Mouse (Mus musculus): ENCODE results near the gene Mef2c.

Gene Mef2c

GRCm38 (mm10) chr13:83503919-83504318 lies at the start of gene Mef2c:
Gene Mef2c (plus strand): TSS chr13:83504034.
- in situ Hi-C loops (cut with MboI, MseI) = no loop called here

DNA sequence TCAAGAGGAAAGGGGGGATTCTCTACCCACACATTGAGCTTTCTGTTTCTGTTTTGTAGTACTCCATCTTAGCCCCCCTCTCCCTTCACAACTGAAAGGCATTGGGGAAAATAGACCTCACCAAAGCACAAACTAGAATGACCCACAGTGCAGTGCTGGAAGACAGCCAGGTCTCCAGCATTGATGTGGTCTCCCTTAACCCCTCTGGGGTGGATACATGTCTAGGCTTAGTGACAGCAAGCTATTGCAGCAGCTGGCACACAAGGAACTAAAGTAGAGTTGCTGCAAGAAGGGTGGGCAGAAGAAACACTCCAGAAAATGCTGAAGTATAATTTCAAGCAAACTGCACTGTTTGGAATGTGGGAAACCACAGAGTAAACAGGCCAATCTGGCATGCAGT lies 45.1 kb upstream of the Mef2c start:
- in situ Hi-C loops (cut with MboI, MseI) = no loop called here

DNA sequence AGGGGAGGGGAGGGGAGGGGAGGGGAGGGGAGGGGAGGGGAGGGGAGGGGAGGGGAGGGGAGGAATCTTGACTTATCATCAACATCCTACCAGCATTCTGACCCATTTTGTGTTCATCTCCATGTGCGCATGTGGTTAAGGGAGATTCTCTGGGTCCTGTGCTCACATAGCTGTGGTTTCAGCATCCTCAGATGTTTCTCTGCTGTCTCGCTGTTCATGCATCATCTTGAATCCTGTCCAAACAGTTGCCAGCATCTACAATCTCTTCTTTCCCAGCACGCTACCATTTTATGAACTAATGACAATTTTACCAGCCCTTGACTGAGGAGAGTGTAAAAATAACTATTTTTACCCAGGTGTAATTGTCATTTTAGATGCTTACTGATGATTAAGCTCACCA lies 44.2 kb upstream of the Mef2c start:
- in situ Hi-C loops (cut with MboI, MseI) = no loop called here

DNA sequence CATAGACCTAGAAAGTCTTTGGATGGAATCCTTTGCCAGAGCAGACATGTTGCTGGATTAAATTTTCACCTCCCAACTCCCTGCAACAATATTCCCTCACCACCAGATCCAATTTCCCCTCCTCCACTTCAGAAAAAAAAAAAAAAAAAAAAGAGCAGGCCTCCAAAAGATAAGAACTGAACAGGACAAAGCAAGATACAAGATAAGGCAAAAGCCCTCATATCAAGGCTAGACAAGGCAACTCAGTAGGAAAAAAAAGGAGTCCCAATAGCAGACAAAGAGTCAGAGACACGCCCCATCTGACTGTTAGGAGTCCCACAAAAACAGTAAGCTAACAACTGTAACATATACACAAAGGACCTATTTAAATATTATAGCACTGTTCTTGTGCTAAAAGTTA lies 43.2 kb upstream of the Mef2c start:
- in situ Hi-C loops (cut with MboI, MseI) = no loop called here

GRCm38 (mm10) chr13:83461556-83461955 lies 42.3 kb upstream of the Mef2c start:
- in situ Hi-C loops (cut with MboI, MseI) = no loop called here

DNA sequence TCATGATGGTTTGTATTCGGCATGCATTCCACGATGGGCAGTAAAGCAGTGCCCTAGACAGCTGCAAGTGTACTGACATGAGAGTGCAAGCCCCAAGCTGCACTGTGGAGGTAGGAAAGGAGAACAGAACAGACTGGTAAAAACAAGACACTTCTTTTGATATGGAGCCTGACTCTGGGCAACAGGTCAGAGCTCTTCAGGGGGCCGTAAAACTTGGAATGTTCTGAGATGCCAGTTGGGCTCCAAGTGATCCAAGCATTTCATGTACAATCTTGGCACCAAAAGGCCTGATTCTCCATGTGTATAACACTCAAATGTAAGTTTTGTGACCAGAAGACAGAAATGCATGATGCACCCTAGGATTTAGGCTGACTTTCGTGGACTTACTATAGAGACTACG lies 37.1 kb upstream of the Mef2c start:
- in situ Hi-C loops (cut with MboI, MseI) = no loop called here

GRCm38 (mm10) chr13:83468794-83469193 lies 35.0 kb upstream of the Mef2c start:
- in situ Hi-C loops (cut with MboI, MseI) = no loop called here

DNA sequence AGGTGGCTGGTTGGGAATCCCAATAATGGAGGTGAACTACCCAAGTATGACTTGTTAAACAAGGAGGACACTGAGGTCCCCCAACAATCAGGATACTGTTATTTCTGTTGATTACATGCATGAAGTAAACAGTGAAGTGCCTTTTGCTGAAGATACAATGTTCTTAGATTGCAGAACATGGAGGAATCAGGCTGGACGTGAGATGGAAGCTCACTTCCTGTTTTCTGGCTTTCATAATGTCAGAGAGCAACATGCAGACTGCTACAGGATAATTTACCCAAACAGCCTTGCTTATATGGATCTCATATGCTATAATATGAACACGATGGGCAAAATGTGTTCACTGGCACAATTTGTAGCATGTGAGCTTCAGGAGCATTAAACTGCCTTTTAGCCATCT lies 30.1 kb upstream of the Mef2c start:
- in situ Hi-C loops (cut with MboI, MseI) = no loop called here

DNA sequence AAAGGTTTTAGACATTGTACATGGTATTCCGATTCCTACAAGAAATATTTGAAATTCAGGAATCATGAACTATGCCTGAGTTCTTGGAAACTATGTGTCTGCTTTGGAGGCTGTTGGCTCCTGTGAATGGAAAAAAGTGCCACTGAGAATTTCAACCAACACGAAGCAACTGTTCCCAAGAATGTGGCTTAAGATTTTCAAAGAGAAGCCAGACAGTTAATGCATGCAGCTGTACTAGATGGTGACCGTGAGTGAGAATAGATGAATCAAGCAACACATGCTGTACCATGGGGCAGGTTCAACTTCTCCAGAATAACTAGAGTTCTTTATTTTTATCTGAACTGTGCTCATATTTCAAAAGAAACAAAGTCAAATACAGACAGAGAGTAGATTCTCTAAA lies 23.4 kb upstream of the Mef2c start:
- in situ Hi-C loops (cut with MboI, MseI) = no loop called here

GRCm38 (mm10) chr13:83481310-83481709 lies 22.5 kb upstream of the Mef2c start:
- in situ Hi-C loops (cut with MboI, MseI) = no loop called here

- in situ Hi-C loops (cut with MboI, MseI) = no loop called here
Measured at GRCm38 (mm10) chr13:83482087-83482486, 21.7 kb upstream of the Mef2c start.

GRCm38 (mm10) chr13:83484215-83484614 lies 19.6 kb upstream of the Mef2c start:
- in situ Hi-C loops (cut with MboI, MseI) = no loop called here

DNA sequence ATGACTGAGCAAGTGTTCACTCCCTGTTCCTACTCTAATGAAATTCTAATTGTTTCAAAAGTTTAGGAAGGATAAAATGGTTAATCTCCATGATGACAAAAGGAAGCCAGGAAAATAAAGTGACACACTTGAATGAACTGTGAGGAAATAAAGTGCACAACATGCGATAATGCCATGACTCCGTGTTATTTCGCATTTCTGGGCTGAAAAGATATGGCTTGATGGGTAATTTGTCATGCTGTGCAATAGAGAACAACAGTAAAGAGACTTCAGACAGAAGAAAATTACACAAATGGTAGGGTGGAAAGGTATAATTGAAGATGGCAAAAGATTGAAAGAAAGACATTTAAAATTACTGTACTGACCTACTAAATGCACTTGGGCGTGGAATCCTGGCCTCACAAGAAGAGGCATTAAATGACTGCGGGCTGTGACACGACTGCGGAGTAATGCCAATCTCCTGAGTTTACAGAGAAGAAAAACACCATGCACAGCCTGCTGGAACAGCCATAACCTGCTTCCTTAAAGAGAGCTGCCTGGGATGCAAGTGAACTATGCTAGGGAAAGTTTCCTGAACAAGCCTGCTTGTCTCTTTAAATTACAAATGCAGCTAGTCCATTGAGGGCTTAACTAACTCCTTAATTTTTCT lies 19.0 kb upstream of the Mef2c start:
- in situ Hi-C loops (cut with MboI, MseI) = no loop called here

- in situ Hi-C loops (cut with MboI, MseI) = no loop called here
Measured at GRCm38 (mm10) chr13:83492051-83492450, 11.8 kb upstream of the Mef2c start.

DNA sequence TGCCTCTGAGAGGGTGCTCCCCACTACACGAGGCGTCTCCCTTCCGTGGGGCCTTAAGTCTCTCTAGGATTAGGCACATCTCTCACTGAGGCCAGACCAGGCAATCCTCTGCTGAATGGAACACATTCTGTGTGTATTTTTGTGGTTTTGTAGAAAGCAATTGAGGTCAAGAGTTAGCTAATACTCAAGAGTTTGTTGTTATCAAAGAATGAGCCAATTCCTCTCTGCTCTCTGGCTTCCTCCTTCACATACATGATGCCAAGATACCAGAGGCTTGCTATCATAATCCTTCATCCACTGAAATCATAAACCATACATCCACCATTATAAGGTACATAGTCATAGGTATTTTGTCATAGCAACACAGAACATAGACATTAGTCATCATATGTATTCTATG lies 6.1 kb upstream of the Mef2c start:
- in situ Hi-C loops (cut with MboI, MseI) = no loop called here

DNA sequence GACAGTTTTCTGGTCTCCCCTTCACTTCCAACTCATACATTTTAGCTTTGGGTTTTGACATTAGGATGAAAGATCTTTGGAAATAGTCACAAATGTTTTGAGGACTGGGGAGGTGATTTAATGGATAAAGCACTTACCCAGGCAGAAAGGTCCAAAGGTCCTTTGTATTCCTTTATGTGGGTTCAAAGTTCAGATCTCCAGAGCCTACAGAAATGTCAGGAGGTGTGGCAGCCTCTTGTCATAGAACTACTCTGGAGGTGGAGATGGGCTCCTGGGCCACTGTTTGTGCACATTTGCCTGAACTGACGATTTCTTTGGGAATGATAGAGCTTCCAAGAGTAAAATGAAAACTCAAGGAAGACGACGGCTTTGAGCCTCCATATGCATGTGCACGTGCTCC lies 4.3 kb upstream of the Mef2c start:
- in situ Hi-C loops (cut with MboI, MseI) = no loop called here

DNA sequence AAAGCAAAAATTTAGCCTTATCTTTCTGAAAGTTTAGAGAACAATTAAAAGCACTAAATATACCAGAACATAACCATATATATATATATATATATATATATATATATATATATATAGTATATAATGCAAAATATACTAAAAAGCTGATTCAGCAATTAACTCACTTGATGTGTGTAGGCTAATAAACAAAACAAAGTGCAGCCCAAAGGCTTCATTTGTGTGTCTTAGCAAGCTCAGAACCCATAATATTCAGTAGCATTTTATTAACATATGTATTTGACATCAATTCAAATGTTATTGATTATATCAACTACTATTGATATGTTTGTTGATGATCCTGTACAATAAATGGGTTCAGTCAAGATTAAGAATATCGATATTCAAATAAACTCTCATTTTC lies 3.9 kb downstream of the Mef2c start:
- in situ Hi-C loops (cut with MboI, MseI) = no loop called here

GRCm38 (mm10) chr13:83515013-83515547 lies 11.2 kb downstream of the Mef2c start:
- in situ Hi-C loops (cut with MboI, MseI) = loop anchor here (10.0 kb wide), 1 partner anchor 1730 kb away; the partner anchor contains the start of gene Cetn3

GRCm38 (mm10) chr13:83517660-83518609 lies 14.1 kb downstream of the Mef2c start:
- in situ Hi-C loops (cut with MboI, MseI) = loop anchor here (10.0 kb wide), 1 partner anchor 1733 kb away; the partner anchor contains the start of gene Cetn3

GRCm38 (mm10) chr13:83520807-83521206 lies 17.0 kb downstream of the Mef2c start:
- in situ Hi-C loops (cut with MboI, MseI) = no loop called here

DNA sequence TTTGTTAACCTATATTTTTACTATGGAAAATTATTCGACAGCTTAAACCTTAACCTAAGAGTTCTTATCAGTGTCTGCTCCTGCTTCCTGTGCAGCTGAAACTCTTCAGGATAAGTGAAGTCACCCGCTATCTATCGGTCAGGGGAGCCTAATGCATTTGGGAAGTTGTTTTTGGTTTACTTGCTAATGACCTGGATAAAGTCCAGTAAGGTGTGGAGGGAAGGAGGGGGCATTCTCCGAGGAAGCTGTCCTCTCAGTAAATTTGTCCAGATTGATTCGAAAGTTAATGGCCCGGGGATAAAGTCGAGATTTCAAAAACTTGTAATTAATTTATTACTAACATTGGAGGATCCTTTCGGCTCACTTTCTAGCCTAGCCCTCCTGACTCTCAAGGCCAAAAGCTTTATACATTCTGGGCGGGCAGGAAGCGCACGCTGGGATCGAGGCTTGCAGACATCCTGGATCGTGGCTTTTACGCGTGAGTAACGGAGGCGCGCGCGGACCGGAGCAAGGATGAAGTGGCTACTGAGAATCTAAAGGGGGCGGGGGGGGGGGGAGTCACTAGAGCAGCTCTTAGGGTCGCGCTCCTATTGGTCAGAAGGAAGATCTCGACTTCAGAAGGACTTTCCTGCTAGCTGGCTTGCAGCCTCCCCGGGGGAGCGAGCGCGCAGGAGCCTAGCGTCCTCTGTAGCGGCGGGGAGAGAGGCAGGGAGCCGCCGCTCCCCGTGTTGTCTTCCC lies 19.6 kb downstream of the Mef2c start:
- in situ Hi-C loops (cut with MboI, MseI) = no loop called here

Data from T-helper 1 cell (primary cell).